Mouse (Mus musculus) embryonic facial prominence, embryonic 14.5 days (tissue): ENCODE results near the gene Pkd2. TPM values are rescaled to one million over a fixed set of nuclear protein-coding genes. Genes with fewer than 3 reads are reported as not detected.

ENCODE experiments used
- ATAC-seq: fragments of 200-750 bp; cut with Nextera tagmentation; 2 replicates; pipeline ENCODE4 v1.8.0; 2017; ENCODE audit warnings: low read depth, moderate number of reproducible peaks, moderate TSS enrichment
- DNase-seq: peaks from one replicate; pipeline ENCODE4 v3.0.0-alpha.2; 2015; ENCODE audit warnings: low spot score
- H3K27ac ChIP-seq: fragments of 300-500 bp; sonication (generic); replicated peaks from 2 replicates; pipeline ENCODE4 v1.5.1; 2014; ENCODE audit warnings: low read depth, mild to moderate bottlenecking, low read length, moderate library complexity
- H3K27me3 ChIP-seq: fragments of 300-500 bp; sonication (generic); replicated peaks from 2 replicates; pipeline ENCODE4 v1.6.1; 2014; ENCODE audit warnings: low read length; ENCODE audit not compliant: control insufficient read depth, insufficient read depth
- H3K36me3 ChIP-seq: fragments of 300-500 bp; sonication (generic); 2 replicates; pipeline ENCODE4 v1.6.1; 2014; ENCODE audit warnings: low read length, mixed read lengths; ENCODE audit not compliant: control insufficient read depth, insufficient read depth
- H3K4me1 ChIP-seq: fragments of 300-500 bp; sonication (generic); 2 replicates; pipeline ENCODE4 v1.6.1; 2014; ENCODE audit warnings: antibody characterized with exemption, low read length; ENCODE audit not compliant: control insufficient read depth, insufficient read depth
- H3K4me2 ChIP-seq: fragments of 300-500 bp; sonication (generic); 2 replicates; pipeline ENCODE4 v1.6.1; 2014; ENCODE audit warnings: low read depth, mild to moderate bottlenecking, low read length, moderate library complexity, mixed read lengths
- H3K4me3 ChIP-seq: fragments of 300-500 bp; sonication (generic); 2 replicates; pipeline ENCODE4 v1.5.1; 2014; ENCODE audit warnings: low read depth, mild to moderate bottlenecking, low read length
- H3K9ac ChIP-seq: fragments of 300-500 bp; sonication (generic); 2 replicates; pipeline ENCODE4 v1.6.1; 2014; ENCODE audit warnings: low read depth, mild to moderate bottlenecking, low read length, moderate library complexity, mixed read lengths
- H3K9me3 ChIP-seq: fragments of 300-500 bp; sonication (generic); 2 replicates; pipeline ENCODE4 v1.6.1; 2016; ENCODE audit warnings: low read length; ENCODE audit not compliant: control insufficient read depth
- WGBS: fragments of 180-500 bp; shearing (Covaris S2); extraction: QIAGEN DNeasy Blood & Tissue Kit; methylation state at CpG from one replicate; pipeline ENCODE4 v1.1.7; 2014; 5-methylcytosine and 5-hydroxymethylcytosine counted together
- polyA plus RNA-seq: library from polyadenylated mRNA; unstranded; fragments of >200 nt; fragmentation: Nextera tagmentation; extraction: Ambion mirVana; gene quantifications from 2 replicates; pipeline ENCODE4 v1.2.1, GENCODE M21; 2014

Gene Pkd2
- polyA plus RNA-seq, 1 experiment from 2014 or later, result 27.6 TPM

DNA sequence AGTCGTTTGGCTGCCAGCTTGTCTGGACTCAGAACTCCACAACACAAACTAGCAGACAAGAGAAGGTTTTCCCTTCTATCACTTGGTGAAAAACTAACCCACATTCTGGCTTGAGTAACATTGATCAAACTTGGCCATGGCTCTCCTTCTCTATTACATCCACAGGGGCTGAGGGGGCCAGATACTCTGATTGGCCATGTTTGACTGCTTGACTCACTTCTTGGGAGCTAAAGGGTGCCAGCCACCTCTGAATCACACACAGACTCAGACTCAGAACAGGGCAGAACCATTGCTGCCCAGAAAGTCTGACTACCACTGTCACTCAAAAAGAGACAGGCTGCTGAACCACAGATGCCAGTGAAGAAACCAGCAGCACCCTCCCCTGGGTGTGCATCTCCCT is 6.2 kb upstream of the Pkd2 start:
- Histone ChIP-seq H3K4me3 (no peak overlapping the region), H3K9ac (no peak overlapping the region), H3K4me1 (peaks cover 4% of the 10 kb centered on the region; the same call in 1 of the 2 replicates), H3K27me3 (no peaks in the 10 kb centered on the region), H3K4me2 (no peak overlapping the region), H3K9me3 (no peaks in the 10 kb centered on the region), H3K27ac (no peak overlapping the region), H3K36me3 (no peaks in the 10 kb centered on the region)
- WGBS, result 39% methylated on average over 1 of the region's 1 CpGs
- ATAC-seq, result no peak
- DNase-seq, result no peak

DNA sequence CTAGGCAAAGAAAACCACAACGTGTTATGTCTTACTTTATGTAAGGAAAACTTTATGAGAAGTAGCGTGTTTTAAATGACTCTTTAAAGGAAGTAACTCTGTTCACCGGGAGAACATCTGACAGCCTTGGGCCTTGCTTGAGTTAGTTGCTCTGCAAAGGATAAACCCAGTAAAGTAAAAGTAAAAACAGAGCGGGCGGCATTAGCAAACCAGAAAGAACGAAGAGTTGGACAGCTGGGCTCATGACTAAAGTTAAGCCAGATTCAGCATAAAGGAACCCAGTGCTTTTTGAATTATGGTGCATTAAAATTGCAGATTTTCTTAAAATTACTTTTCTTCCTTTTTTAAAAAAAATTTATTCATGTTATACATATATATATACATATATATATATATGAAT is 4.7 kb upstream of the Pkd2 start:
- no peaks in the 10 kb centered on the region for H3K9me3 ChIP-seq
- H3K9ac ChIP-seq, result no peak overlapping the region
- no peaks in the 10 kb centered on the region for H3K27me3 ChIP-seq
- no peak for ATAC-seq
- H3K4me2 ChIP-seq, result no peak overlapping the region
- H3K27ac ChIP-seq, result no peak overlapping the region
- DNase-seq, result no peak
- WGBS, result 81% methylated on average over 6 of the region's 6 CpGs
- peaks cover 4% of the 10 kb centered on the region; the same call in 1 of the 2 replicates for H3K4me1 ChIP-seq
- no peak overlapping the region for H3K4me3 ChIP-seq
- H3K36me3 ChIP-seq, result no peaks in the 10 kb centered on the region

DNA sequence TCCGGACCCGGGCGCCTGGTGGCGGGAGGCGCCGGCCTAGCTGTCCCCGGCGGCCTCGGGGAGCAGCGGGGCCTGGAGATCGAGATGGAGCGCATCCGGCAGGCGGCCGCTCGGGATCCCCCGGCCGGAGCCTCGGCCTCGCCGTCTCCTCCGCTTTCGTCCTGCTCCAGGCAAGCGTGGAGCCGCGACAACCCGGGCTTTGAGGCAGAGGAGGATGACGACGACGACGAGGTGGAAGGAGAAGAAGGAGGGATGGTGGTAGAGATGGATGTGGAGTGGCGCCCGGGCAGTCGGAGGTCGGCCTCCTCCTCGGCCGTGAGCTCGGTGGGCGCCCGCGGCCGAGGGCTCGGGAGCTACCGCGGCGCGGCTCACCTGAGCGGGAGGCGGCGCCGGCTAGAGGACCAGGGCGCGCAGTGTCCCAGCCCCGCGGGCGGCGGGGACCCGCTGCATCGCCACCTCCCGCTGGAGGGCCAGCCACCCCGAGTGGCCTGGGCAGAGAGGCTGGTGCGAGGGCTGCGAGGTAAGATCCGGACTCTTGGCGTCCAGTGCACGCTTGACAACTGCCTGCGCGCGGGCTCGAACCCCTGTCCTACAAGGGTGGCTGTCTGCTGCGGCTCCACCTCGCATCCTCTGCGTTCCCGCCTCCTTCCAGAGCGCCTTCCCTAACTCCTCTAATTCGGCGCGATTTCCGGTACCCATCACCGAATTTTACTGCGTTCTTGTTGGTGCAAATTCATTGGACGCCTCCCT is 631 bp downstream of the Pkd2 start:
- Histone ChIP-seq H3K4me3 (peak overlapping the region; percentile 87), H3K9ac (peak overlapping the region; percentile 96), H3K27me3 (no peaks in the 10 kb centered on the region), H3K36me3 (peaks cover 15% of the 10 kb centered on the region), H3K4me2 (peak overlapping the region; percentile 79), H3K4me1 (peaks cover 3% of the 10 kb centered on the region; the same call in 1 of the 2 replicates), H3K9me3 (no peaks in the 10 kb centered on the region), H3K27ac (peak overlapping the region; percentile 94)
- ATAC-seq (peak; percentile 65), DNase-seq (peak; percentile 73)
- WGBS, result 0% methylated on average over 19 of the region's 82 CpGs

DNA sequence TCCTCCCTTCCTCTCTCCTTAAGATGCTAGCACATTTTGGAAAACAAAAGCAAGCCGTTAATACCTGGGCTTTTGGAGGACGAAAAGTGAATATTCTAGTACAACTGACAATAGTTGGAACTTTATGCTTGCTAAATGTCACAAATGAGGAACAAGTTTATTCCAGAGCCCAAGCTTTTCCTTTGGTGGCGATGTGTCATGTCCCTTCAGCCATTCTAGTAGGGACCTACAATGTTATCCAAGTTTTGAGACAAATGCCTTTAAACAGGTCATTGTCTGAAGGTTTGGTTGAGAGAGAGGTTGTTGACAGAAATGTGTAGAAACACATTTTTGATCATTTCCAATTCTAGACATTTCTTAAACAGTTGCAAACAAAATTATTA is 1.2 kb downstream of the Pkd2 start:
- 20% methylated on average over 3 of the region's 3 CpGs for WGBS
- Histone ChIP-seq H3K4me2 (peak overlapping the region; percentile 79), H3K27me3 (no peaks in the 10 kb centered on the region), H3K4me3 (peak overlapping the region; percentile 87), H3K27ac (peak overlapping the region; percentile 94), H3K36me3 (peaks cover 20% of the 10 kb centered on the region), H3K4me1 (peaks cover 3% of the 10 kb centered on the region; the same call in 1 of the 2 replicates), H3K9ac (peak overlapping the region; percentile 96), H3K9me3 (no peaks in the 10 kb centered on the region)
- no peak for DNase-seq
- no peak for ATAC-seq

DNA sequence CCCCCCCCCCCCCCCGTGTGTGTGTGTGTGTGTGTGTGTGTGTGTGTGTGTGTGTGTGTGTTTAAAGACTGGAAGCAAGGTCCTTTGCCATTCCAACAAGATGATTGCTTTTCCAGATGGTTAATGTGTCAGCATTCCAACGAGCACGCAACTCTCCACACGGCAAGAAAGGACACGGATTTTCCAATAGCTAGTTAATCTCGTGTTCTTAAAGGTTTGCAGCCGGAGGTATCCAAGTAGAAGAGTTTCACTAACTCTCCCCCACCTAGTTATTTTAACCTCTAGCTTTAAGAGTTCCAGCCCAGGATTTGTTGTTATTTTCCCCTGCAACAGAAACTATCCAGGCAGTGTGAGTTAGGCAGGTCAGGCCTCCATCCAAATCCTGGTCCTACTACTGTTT is 1.6 kb downstream of the Pkd2 start:
- Histone ChIP-seq H3K4me1 (peaks cover 3% of the 10 kb centered on the region; the same call in 1 of the 2 replicates), H3K27ac (no peak overlapping the region; the same call in 1 of the 2 replicates), H3K9me3 (no peaks in the 10 kb centered on the region), H3K4me2 (peak overlapping the region; percentile 79), H3K27me3 (no peaks in the 10 kb centered on the region), H3K4me3 (peak overlapping the region; percentile 87), H3K9ac (0 out of 2 replicates have a peak overlapping the region, but pooled peaks have one; percentile 96), H3K36me3 (peaks cover 24% of the 10 kb centered on the region)
- 22% methylated on average over 6 of the region's 7 CpGs for WGBS
- ATAC-seq (no peak), DNase-seq (peak; percentile 56)

DNA sequence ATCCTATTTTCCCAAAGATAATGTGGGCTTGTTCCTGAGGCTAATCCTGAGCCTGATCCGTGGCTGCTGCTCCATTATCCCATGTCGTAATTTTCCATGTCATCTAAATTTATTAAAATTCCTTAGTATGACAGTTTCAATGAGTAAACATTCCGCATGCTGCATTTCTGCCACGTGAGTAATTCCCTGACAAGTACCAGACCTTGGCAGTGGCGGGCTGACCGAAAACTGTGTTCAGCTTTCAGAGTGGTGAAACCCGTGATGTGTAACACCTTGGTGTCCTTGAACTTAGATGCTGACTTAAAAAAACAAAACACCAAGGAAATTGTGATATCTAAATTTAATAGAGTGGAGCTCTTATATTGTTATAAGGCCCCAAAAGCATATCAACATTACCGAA is 6.0 kb downstream of the Pkd2 start:
- H3K27ac ChIP-seq, result no peak overlapping the region
- H3K27me3 ChIP-seq, result no peaks in the 10 kb centered on the region
- DNase-seq (peak; percentile 28), ATAC-seq (peak; percentile 26; the same call in 1 of the 2 replicates)
- no peak overlapping the region for H3K4me3 ChIP-seq
- H3K4me1 ChIP-seq, result peaks cover 3% of the 10 kb centered on the region; the same call in 1 of the 2 replicates
- H3K9me3 ChIP-seq, result no peaks in the 10 kb centered on the region
- no peak overlapping the region for H3K4me2 ChIP-seq
- H3K9ac ChIP-seq, result no peak overlapping the region
- peaks cover 54% of the 10 kb centered on the region for H3K36me3 ChIP-seq
- WGBS, result 65% methylated on average over 8 of the region's 8 CpGs

DNA sequence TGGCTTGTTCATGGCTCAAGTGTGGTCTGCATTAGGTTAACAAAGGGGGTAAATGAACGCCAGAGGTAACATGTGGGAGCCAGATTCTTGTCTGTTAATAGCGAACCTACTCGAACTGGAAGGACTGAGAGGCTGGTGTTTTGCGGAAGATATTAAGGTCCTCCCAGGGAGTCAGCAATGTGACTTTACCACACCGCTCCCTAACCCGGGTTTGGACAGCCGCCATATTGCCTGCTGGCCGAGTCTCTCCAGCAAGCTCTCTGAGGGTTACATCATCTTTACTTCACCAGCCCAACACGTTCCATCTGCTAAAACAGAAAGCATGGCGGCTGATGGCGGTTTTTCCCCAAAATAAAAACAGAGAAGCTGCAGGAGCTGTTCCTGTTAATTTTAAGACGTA is 6.5 kb downstream of the Pkd2 start:
- H3K36me3 ChIP-seq, result peaks cover 56% of the 10 kb centered on the region
- H3K4me1 ChIP-seq, result peaks cover 3% of the 10 kb centered on the region; the same call in 1 of the 2 replicates
- H3K27me3 ChIP-seq, result no peaks in the 10 kb centered on the region
- no peaks in the 10 kb centered on the region for H3K9me3 ChIP-seq
- no peak overlapping the region for H3K9ac ChIP-seq
- H3K4me2 ChIP-seq, result no peak overlapping the region
- no peak overlapping the region for H3K4me3 ChIP-seq
- H3K27ac ChIP-seq, result no peak overlapping the region
- 72% methylated on average over 12 of the region's 12 CpGs for WGBS
- ATAC-seq, result no peak; the same call in 1 of the 2 replicates
- peak; percentile 39 for DNase-seq

DNA sequence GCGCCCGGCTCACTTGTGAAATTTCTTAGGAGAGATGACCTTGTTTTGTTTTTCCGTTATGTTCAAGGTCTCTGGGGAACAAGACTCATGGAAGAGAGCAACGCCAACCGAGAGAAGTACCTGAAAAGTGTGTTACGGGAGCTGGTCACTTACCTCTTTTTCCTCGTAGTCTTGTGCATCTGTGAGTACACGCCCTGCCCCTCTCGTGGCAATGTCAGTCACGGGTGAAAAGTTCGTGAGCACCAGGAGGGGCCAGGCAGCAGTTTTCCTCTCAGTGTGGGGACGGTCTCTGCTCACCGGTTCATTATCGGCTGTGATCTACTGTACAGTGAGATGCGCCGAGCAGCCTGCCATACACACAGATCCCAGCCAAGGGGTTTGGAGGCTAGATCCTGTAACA is 7.6 kb downstream of the Pkd2 start:
- Histone ChIP-seq H3K36me3 (peaks cover 66% of the 10 kb centered on the region), H3K4me3 (no peak overlapping the region), H3K27ac (no peak overlapping the region), H3K9ac (no peak overlapping the region), H3K4me1 (peaks cover 1% of the 10 kb centered on the region; the same call in 1 of the 2 replicates), H3K4me2 (no peak overlapping the region), H3K9me3 (no peaks in the 10 kb centered on the region), H3K27me3 (no peaks in the 10 kb centered on the region)
- no peak for ATAC-seq
- WGBS, result 96% methylated on average over 16 of the region's 16 CpGs
- DNase-seq, result no peak

DNA sequence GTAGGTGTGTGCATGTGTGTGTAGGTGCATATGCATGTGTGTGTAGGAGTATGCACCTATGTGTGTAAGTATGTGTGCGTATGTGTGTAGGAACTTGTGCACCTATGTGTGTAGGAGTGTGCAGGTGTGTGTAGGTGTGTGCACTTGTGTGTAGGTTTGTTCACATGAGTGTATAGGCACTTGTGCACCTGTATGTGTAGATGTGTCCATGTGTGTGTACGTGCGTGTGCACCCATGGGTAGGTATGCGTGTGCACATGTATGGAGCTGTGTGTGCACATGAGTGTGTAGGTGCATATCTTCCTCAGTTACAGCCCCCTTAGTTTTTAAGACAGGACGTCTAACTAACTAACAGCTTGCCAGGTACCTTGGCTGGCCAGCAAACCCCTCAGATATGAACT is 9.3 kb downstream of the Pkd2 start:
- DNase-seq, result no peak
- no peak for ATAC-seq
- H3K36me3 ChIP-seq, result peaks cover 76% of the 10 kb centered on the region
- WGBS, result 83% methylated on average over 5 of the region's 5 CpGs
- no peaks in the 10 kb centered on the region for H3K9me3 ChIP-seq
- H3K4me2 ChIP-seq, result no peak overlapping the region
- H3K27ac ChIP-seq, result no peak overlapping the region
- H3K9ac ChIP-seq, result no peak overlapping the region
- no peaks in the 10 kb centered on the region for H3K27me3 ChIP-seq
- no peak overlapping the region for H3K4me3 ChIP-seq
- no peaks in the 10 kb centered on the region for H3K4me1 ChIP-seq
